Mouse (Mus musculus): ENCODE results near the gene Gm42878.
"Not testable (repeated sequence)": the region's sequence is repeated elsewhere in the genome, so short reads cannot be mapped to it uniquely, and the experiment has no call there.

The Gm42878 gene

GRCm38 (mm10) chr5:121562436-121562835, 17.2 kb upstream of the Gm42878 start:
- DNase-seq: no peak

- no peak for DNase-seq
These were observed 3.9 kb upstream of the Gm42878 start for GRCm38 (mm10) chr5:121549196-121549595.

- no peak for DNase-seq
These were observed 1.8 kb upstream of the Gm42878 start for GRCm38 (mm10) chr5:121547084-121547483.

GRCm38 (mm10) chr5:121546530-121546895, 1.2 kb upstream of the Gm42878 start:
- peak; percentile 66 for DNase-seq

- DNase-seq: peak; percentile 98
These were observed 679 bp upstream of the Gm42878 start, which contains the start of gene Mapkapk5 for GRCm38 (mm10) chr5:121545793-121546529. TSS of gene Mapkapk5 (minus strand) at chr5:121545905.

GRCm38 (mm10) chr5:121543370-121543769, 1.9 kb downstream of the Gm42878 start:
- DNase-seq: no peak

GRCm38 (mm10) chr5:121541235-121541634, 4.0 kb downstream of the Gm42878 start:
- no peak for DNase-seq

- DNase-seq: no peak
These were observed 5.2 kb downstream of the Gm42878 start for GRCm38 (mm10) chr5:121540066-121540465.

GRCm38 (mm10) chr5:121537588-121537987, 7.7 kb downstream of the Gm42878 start:
- no peak for DNase-seq

- DNase-seq: no peak
These were observed 8.2 kb downstream of the Gm42878 start for GRCm38 (mm10) chr5:121536921-121537555.

GRCm38 (mm10) chr5:121535116-121535515, 10.2 kb downstream of the Gm42878 start:
- no peak for DNase-seq

- no peak for DNase-seq
These were observed 10.8 kb downstream of the Gm42878 start for GRCm38 (mm10) chr5:121534521-121534920.

- no peak for DNase-seq
These were observed 18.3 kb downstream of the Gm42878 start for GRCm38 (mm10) chr5:121526961-121527360.

- DNase-seq: no peak
These were observed 18.8 kb downstream of the Gm42878 start for GRCm38 (mm10) chr5:121526526-121526925.

GRCm38 (mm10) chr5:121525774-121526450, 19.4 kb downstream of the Gm42878 start:
- no peak for DNase-seq

- not testable (repeated sequence) for DNase-seq
These were observed 25.5 kb downstream of the Gm42878 start for GRCm38 (mm10) chr5:121519758-121520157.

GRCm38 (mm10) chr5:121518983-121519382, 26.3 kb downstream of the Gm42878 start:
- DNase-seq: no peak

- no peak for DNase-seq
These were observed 35.3 kb downstream of the Gm42878 start for GRCm38 (mm10) chr5:121510009-121510408.

- DNase-seq: no peak
These were observed 38.4 kb downstream of the Gm42878 start for GRCm38 (mm10) chr5:121506846-121507245.

GRCm38 (mm10) chr5:121503231-121503630, 42.1 kb downstream of the Gm42878 start, which contains the start of gene Adam1b:
TSS of gene Adam1b (minus strand) at chr5:121503435.
- DNase-seq: no peak

GRCm38 (mm10) chr5:121501424-121501996, 43.8 kb downstream of the Gm42878 start:
- DNase-seq: not testable (repeated sequence)

- DNase-seq: no peak
These were observed 44.6 kb downstream of the Gm42878 start for GRCm38 (mm10) chr5:121500719-121501118.

GRCm38 (mm10) chr5:121493305-121493704, 52.0 kb downstream of the Gm42878 start:
- DNase-seq: no peak
